Mouse (Mus musculus) ES-E14 (cell line): ENCODE results near the gene Tut7.

Experiments
- CHD2 ChIP-seq: IDR thresholded peaks from 2 replicates; pipeline ENCODE4 v1.6.1; 2014; ENCODE audit warnings: mild to moderate bottlenecking, low read depth, low read length, inconsistent platforms
- ZNF384 ChIP-seq: IDR thresholded peaks from 2 replicates; pipeline ENCODE4 v1.6.1; 2012; ENCODE audit warnings: low read depth, low read length, inconsistent platforms

GRCm38 (mm10) chr13:59867103-59867502 is 44.2 kb upstream of the Tut7 start:
- TF ChIP-seq ZNF384 = no peak
- TF ChIP-seq CHD2 = no peak
